Mouse (Mus musculus): ENCODE results near the gene 2510009E07Rik.

GRCm38 (mm10) chr16:21634460-21634859, 60.0 kb downstream of the 2510009E07Rik start:
- TF ChIP-seq EP300 (IDR thresholded peaks at IDR 0.05; ENCODE audit: low read depth) (no peak), CTCF (IDR thresholded peaks at IDR 0.05; ENCODE audit: low read depth) (no peak)

Data from liver, embryonic 14.5 days (tissue).